Mouse (Mus musculus): ENCODE measurements around the gene Rin2. TPM values are rescaled to one million over a fixed set of nuclear protein-coding genes. Genes with fewer than 3 reads are reported as not detected.
A peak's percentile ranks its signal among the peaks of the same experiment; 100 is the strongest.
"Not testable (repeated sequence)": the region's sequence is repeated elsewhere in the genome, so short reads cannot be mapped to it uniquely, and the experiment has no call there.

The Rin2 gene
- total and polyA plus RNA-seq, 2 experiments = 3.4 to 10.9 TPM

DNA sequence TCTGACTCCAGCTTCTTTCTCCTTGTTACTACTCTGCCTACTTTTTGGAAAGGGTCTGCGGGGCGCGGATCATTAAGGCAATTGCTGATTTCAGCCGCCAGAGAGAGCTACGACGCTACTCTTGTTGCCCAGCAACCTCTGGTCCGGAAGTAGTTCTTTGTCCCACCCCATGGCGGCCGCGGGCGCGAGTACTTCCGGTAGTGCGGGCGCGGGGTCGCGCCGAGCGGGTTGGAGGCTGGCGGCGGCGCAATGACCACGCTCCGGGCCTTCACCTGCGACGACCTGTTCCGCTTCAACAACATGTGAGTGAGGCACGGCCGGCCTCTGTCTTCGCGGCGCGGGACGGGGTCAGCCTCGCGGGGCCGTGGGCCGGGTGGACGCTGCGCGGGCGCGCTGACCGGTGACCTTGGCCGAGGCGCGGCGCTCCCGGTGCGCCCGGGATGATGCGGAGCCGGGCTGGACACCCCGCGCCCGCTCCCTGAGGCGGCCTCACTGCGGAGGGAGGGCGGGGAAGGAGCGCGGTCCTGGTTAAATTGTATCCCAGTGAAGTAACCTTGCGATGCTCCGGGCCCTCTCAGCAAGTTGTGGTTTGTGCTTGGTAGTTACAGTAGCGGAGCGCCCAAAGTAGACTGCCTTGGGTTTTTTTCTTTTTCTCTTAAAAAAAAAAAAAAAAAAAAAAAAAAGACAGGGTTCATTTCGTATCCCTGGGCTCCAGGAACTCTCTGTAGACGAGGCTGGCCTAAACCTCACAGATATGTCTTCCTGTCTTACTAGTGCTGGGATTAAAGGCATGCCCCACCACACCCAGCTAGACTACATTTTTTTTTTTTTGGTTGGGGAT is 228.3 kb downstream of the Rin2 start:
- under 1% methylated on average over 68 of the region's 68 CpGs for WGBS
- no peaks in the 10 kb centered on the region; the same call in 1 of the 2 replicates for H3K36me3 ChIP-seq (ENCODE audit: control insufficient read depth, insufficient read depth, low read length)
- H3K27ac ChIP-seq (replicated peaks; ENCODE audit: insufficient read depth, low read depth, low read length) = peak overlapping the region; percentile 89
- H3K79me2 ChIP-seq (ENCODE audit: control insufficient read depth, insufficient read depth, low read length) = peaks cover 22% of the 10 kb centered on the region; the same call in 1 of the 2 replicates
- peak overlapping the region; percentile 80 for H3K4me3 ChIP-seq (ENCODE audit: insufficient read depth, low read depth, low read length)
- no peaks in the 10 kb centered on the region for H3K27me3 ChIP-seq (ENCODE audit: control insufficient read depth, insufficient read depth, low read length)
- peaks cover 8% of the 10 kb centered on the region; the same call in 1 of the 2 replicates for H3K4me1 ChIP-seq (ENCODE audit: control insufficient read depth, insufficient read depth, low read length)
- TF ChIP-seq CTCF (IDR thresholded peaks at IDR 0.05; ENCODE audit: low read depth, low read length) (peak; percentile 65), POLR2A (IDR thresholded peaks at IDR 0.05; ENCODE audit: extremely low read depth, insufficient read depth, low read length) (peak; percentile 68)
- H3K9ac ChIP-seq (ENCODE audit: low read depth, low read length) = peak overlapping the region; percentile 90
- DNase-seq (ENCODE audit: extremely low read depth, low read depth, low spot score) = peak; percentile 71

DNA sequence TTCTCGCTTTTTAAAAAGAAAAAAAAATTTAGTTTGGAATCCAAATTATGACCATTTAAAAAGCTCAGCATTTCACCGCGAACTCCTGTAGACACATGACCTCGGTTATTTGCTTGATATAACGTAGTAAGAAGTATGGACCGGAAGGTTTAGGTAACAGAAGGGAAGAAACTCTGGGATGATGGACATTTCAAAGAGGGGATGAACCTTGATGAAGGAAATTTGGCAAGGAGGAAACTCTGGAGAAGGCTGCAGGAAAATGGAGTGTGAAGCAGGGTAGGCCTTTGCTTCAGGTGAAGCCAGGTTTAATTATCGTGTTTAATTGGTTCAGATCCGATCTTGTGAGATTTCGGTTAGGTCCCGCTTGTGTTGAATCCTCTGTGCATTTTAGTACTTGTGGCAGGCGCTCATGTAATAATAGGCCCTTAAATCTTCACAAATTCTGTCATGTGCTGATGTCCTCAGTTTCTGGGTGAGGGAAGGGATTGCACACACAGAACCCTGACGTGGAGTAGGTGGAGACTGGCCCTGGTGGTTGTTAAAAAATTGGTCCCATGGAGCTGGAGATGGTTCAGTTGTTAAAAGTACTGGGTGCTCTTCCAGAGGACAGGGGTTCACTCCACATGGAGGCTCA is 229.1 kb downstream of the Rin2 start:
- no peak overlapping the region; the same call in none of the 2 replicates for H3K4me3 ChIP-seq (ENCODE audit: insufficient read depth, low read depth, low read length)

DNA sequence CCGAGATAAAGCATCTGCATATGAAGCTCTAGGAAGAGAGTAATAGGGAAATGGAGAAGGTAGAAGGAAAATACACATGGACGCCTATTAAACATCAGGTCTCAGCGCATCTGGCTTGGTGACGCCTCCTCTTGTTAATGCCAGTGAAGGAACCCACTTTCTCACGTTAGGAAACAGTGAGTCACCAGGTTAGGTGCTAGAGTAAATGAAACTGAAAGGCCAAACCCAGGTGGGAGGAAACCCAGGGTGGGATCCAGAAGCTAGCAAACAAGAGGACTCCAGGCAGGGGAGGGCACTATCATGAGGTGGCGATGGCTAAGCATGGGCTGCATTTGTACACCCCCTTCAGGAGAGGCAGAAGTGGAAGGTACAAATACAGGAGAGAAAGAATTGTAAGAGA is 230.1 kb downstream of the Rin2 start:
- TF ChIP-seq POLR2A (IDR thresholded peaks at IDR 0.05; ENCODE audit: extremely low read depth, insufficient read depth, low read length) (no peak), CTCF (IDR thresholded peaks at IDR 0.05; ENCODE audit: low read depth, low read length) (no peak)
- H3K27me3 ChIP-seq (ENCODE audit: control insufficient read depth, insufficient read depth, low read length) = no peaks in the 10 kb centered on the region
- H3K9ac ChIP-seq (ENCODE audit: low read depth, low read length) = no peak overlapping the region
- no peak overlapping the region for H3K27ac ChIP-seq (replicated peaks; ENCODE audit: insufficient read depth, low read depth, low read length)
- H3K4me1 ChIP-seq (ENCODE audit: control insufficient read depth, insufficient read depth, low read length) = peaks cover 8% of the 10 kb centered on the region; the same call in 1 of the 2 replicates
- WGBS = 84% methylated on average over 6 of the region's 6 CpGs
- H3K36me3 ChIP-seq (ENCODE audit: control insufficient read depth, insufficient read depth, low read length) = peaks cover 5% of the 10 kb centered on the region; the same call in 1 of the 2 replicates
- DNase-seq (ENCODE audit: extremely low read depth, low read depth, low spot score) = no peak
- no peak overlapping the region for H3K4me3 ChIP-seq (ENCODE audit: insufficient read depth, low read depth, low read length)
- H3K79me2 ChIP-seq (ENCODE audit: control insufficient read depth, insufficient read depth, low read length) = peaks cover 22% of the 10 kb centered on the region; the same call in 1 of the 2 replicates

More for the DNA sequence above, 229.1 kb downstream of the Rin2 start:
- H3K27ac ChIP-seq (replicated peaks; ENCODE audit: insufficient read depth, low read depth, low read length) = no peak overlapping the region
- 31% methylated on average over 12 of the region's 12 CpGs for WGBS
- peaks cover under 1% of the 10 kb centered on the region; the same call in 1 of the 2 replicates for H3K36me3 ChIP-seq (ENCODE audit: control insufficient read depth, insufficient read depth, low read length)
- 0 out of 2 replicates have a peak overlapping the region, but pooled peaks have one; percentile 32 for H3K9ac ChIP-seq (ENCODE audit: low read depth, low read length)
- no peak for DNase-seq (ENCODE audit: extremely low read depth, low read depth, low spot score)
- no peak for TF ChIP-seq CTCF (IDR thresholded peaks at IDR 0.05; ENCODE audit: low read depth, low read length)
- TF ChIP-seq POLR2A (IDR thresholded peaks at IDR 0.05; ENCODE audit: extremely low read depth, insufficient read depth, low read length) = no peak
- no peaks in the 10 kb centered on the region for H3K27me3 ChIP-seq (ENCODE audit: control insufficient read depth, insufficient read depth, low read length)
- H3K4me1 ChIP-seq (ENCODE audit: control insufficient read depth, insufficient read depth, low read length) = peaks cover 8% of the 10 kb centered on the region; the same call in 1 of the 2 replicates
- H3K79me2 ChIP-seq (ENCODE audit: control insufficient read depth, insufficient read depth, low read length) = peaks cover 22% of the 10 kb centered on the region; the same call in 1 of the 2 replicates

DNA sequence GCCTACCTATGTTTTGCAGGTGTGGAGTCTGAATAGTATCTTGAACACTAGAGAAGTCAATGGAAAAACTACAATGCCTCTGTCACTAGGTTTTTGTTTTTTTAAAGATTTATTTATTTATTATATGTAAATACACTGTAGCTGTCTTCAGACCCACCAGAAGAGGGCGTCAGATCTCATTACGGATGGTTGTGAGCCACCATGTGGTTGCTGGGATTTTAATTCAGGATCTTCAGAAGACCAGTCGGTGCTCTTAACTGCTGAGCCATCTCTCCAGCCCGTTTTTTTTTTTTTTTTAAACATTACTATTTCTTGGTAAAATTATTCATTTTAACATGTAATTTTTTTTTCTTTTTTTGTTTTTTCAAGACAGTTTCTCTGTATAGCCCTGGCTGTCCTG is 230.9 kb downstream of the Rin2 start:
- not testable (repeated sequence) for H3K27ac ChIP-seq (replicated peaks; ENCODE audit: insufficient read depth, low read depth, low read length); H3K9ac ChIP-seq (ENCODE audit: low read depth, low read length); H3K4me3 ChIP-seq (ENCODE audit: insufficient read depth, low read depth, low read length); H3K4me1 ChIP-seq (ENCODE audit: control insufficient read depth, insufficient read depth, low read length); H3K36me3 ChIP-seq (ENCODE audit: control insufficient read depth, insufficient read depth, low read length); DNase-seq (ENCODE audit: extremely low read depth, low read depth, low spot score); H3K27me3 ChIP-seq (ENCODE audit: control insufficient read depth, insufficient read depth, low read length)
- peaks cover 22% of the 10 kb centered on the region; the same call in 1 of the 2 replicates for H3K79me2 ChIP-seq (ENCODE audit: control insufficient read depth, insufficient read depth, low read length)
- TF ChIP-seq CTCF (IDR thresholded peaks at IDR 0.05; ENCODE audit: low read depth, low read length) = 0 out of 2 replicates have a peak, but pooled peaks have one; percentile 4
- 54% methylated on average over 4 of the region's 4 CpGs for WGBS

DNA sequence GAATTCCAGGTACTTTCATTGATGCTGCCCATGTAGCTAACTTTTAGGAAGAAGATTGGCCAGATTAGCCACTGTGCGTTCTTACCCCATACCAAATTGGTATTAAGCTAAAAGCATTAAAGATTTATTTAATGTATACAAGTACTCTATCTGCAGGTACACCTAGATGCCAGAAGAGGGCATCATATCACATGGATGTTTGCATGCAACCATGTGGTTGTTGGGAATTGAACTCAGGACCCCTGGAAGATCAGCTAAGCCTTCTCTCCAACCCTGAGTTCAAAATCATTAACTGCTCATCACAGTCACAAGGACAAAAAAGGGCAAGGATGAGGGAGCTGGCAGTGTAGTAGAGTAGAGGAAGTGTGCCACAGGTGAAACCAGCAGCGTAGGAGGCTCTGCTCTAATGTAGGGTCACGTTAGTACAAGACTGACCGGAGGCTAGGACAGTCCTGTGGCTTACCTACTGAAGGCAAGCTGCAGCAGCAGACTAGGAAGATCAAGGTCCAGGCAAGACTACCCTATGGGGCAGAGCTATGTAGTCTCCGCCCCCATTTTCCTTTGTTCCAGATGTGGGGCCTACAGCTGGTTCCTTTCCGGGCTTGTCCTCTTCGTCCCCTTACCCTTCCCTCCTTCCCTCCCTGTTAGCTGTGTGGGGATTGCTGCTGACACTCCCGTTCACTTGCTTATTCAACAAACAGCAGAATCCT is 246.1 kb downstream of the Rin2 start:
- DNase-seq (ENCODE audit: extremely low read depth, low read depth, low spot score) = no peak
- no peak for TF ChIP-seq CTCF (IDR thresholded peaks at IDR 0.05; ENCODE audit: low read depth, low read length)
- no peak for TF ChIP-seq POLR2A (IDR thresholded peaks at IDR 0.05; ENCODE audit: extremely low read depth, insufficient read depth, low read length)
- Histone ChIP-seq H3K79me2 (ENCODE audit: control insufficient read depth, insufficient read depth, low read length) (no peaks in the 10 kb centered on the region), H3K9ac (ENCODE audit: low read depth, low read length) (no peak overlapping the region), H3K4me3 (ENCODE audit: insufficient read depth, low read depth, low read length) (no peak overlapping the region), H3K27ac (replicated peaks; ENCODE audit: insufficient read depth, low read depth, low read length) (no peak overlapping the region), H3K27me3 (ENCODE audit: control insufficient read depth, insufficient read depth, low read length) (no peaks in the 10 kb centered on the region), H3K36me3 (ENCODE audit: control insufficient read depth, insufficient read depth, low read length) (peaks cover 71% of the 10 kb centered on the region), H3K4me1 (ENCODE audit: control insufficient read depth, insufficient read depth, low read length) (no peaks in the 10 kb centered on the region)
- 88% methylated on average over 8 of the region's 8 CpGs for WGBS

Measured in liver, adult 2 months (tissue).